Mouse (Mus musculus): ENCODE measurements at regions not wholly inside any gene's neighbourhood (a gene's known extent, or its start where the extent isn't known, plus 50 kb on each side); places are given as distances from the start of the nearest gene placed in this dataset.
A peak's percentile ranks its signal among the peaks of the same experiment; 100 is the strongest.

- TF ChIP-seq E2F4 (IDR thresholded peaks at IDR 0.05; ENCODE audit: borderline replicate concordance, low read depth, low read length) = no peak
- TF ChIP-seq CTCF (IDR thresholded peaks at IDR 0.05 in 2 of 3, conservative IDR thresholded peaks at IDR 0.05 in 1 of 3; ENCODE audit: control insufficient read depth in 1 of 3, insufficient read depth in 1 of 3, low read depth in 2 of 3, low read length in 3 of 3, poor library complexity in 1 of 3, severe bottlenecking in 1 of 3) = peak in 1 of 3 experiments; percentile 8; a peak in 1 of 6 replicates
- 0 out of 2 replicates have a peak, but pooled peaks have one; percentile 9 for TF ChIP-seq SMC3 (IDR thresholded peaks at IDR 0.05; ENCODE audit: low read depth, low read length)
- TF ChIP-seq JUND (IDR thresholded peaks at IDR 0.05; ENCODE audit: low read depth, low read length) = no peak
- TF ChIP-seq TAL1 (IDR thresholded peaks at IDR 0.05; ENCODE audit: low read length) = no peak
- TF ChIP-seq MXI1 (IDR thresholded peaks at IDR 0.05; ENCODE audit: low read depth, low read length) = no peak
- no peak for TF ChIP-seq HCFC1 (IDR thresholded peaks at IDR 0.05; ENCODE audit: low read depth, low read length)
- TF ChIP-seq POLR2A (IDR thresholded peaks at IDR 0.05; ENCODE audit: control insufficient read depth in 1 of 2, insufficient read depth in 1 of 2, low read depth in 1 of 2, low read length in 2 of 2, poor library complexity in 1 of 2) = no peak
- Histone ChIP-seq H3K79me2 (ENCODE audit: control insufficient read depth, insufficient read depth, low read length, poor library complexity) (no peaks in the 10 kb centered on the region), H3K4me3 (ENCODE audit: control insufficient read depth in 1 of 2, insufficient read depth in 1 of 2, low read depth in 2 of 2, low read length in 2 of 2) (peak overlapping the region; percentile 29 to 36), H3K4me1 (ENCODE audit: control insufficient read depth in 1 of 2, insufficient read depth in 2 of 2, low read length in 2 of 2) (peaks cover 1 to 3% of the 10 kb centered on the region in 2 experiments; a peak in 3 of 4 replicates), H3K9ac (ENCODE audit: control insufficient read depth, low read depth, low read length, poor library complexity, severe bottlenecking) (peak overlapping the region; percentile 25; the same call in 1 of the 2 replicates), H3K9me3 (replicated peaks; ENCODE audit: insufficient read depth, low read length) (no peaks in the 10 kb centered on the region), H3K36me3 (ENCODE audit: control insufficient read depth in 1 of 2, insufficient read depth in 2 of 2, low read length in 2 of 2) (peaks cover 0 to 10% of the 10 kb centered on the region in 2 experiments; a peak in 2 of 4 replicates), H3K27ac (ENCODE audit: control insufficient read depth, low read depth, low read length) (no peak overlapping the region), H3K27me3 (ENCODE audit: control insufficient read depth in 1 of 2, insufficient read depth in 2 of 2, low read length in 2 of 2) (no peaks in the 10 kb centered on the region)
- DNase-seq (ENCODE audit: low read depth, low spot score) = peak; percentile 39
Measured at GRCm38 (mm10) chr2:79086857-79087578, 168.2 kb upstream of the Itga4 start.

GRCm38 (mm10) chr2:79087600-79088205, 167.5 kb upstream of the Itga4 start:
- TF ChIP-seq CHD2 (IDR thresholded peaks at IDR 0.05; ENCODE audit: low read length) (no peak), MXI1 (IDR thresholded peaks at IDR 0.05; ENCODE audit: low read depth, low read length) (no peak), NRF1 (IDR thresholded peaks at IDR 0.05; ENCODE audit: insufficient read depth, low read depth, low read length, poor library complexity, severe bottlenecking) (no peak), E2F4 (IDR thresholded peaks at IDR 0.05; ENCODE audit: borderline replicate concordance, low read depth, low read length) (no peak), ZKSCAN1 (IDR thresholded peaks at IDR 0.05; ENCODE audit: low read depth, low read length) (no peak), RCOR1 (IDR thresholded peaks at IDR 0.05; ENCODE audit: low read depth, low read length) (no peak), NELFE (IDR thresholded peaks at IDR 0.05; ENCODE audit: low read depth, low read length) (no peak), SMC3 (IDR thresholded peaks at IDR 0.05; ENCODE audit: low read depth, low read length) (no peak), MEF2A (IDR thresholded peaks at IDR 0.05; ENCODE audit: extremely low read depth, insufficient replicate concordance, low read depth, low read length, poor library complexity, severe bottlenecking) (no peak), POLR2AphosphoS2 (IDR thresholded peaks at IDR 0.05; ENCODE audit: low read length) (no peak), CTCF (IDR thresholded peaks at IDR 0.05 in 2 of 3, conservative IDR thresholded peaks at IDR 0.05 in 1 of 3; ENCODE audit: control insufficient read depth in 1 of 3, insufficient read depth in 1 of 3, low read depth in 2 of 3, low read length in 3 of 3, poor library complexity in 1 of 3, severe bottlenecking in 1 of 3) (no peak), ZC3H11A (IDR thresholded peaks at IDR 0.05; ENCODE audit: low read depth, low read length) (no peak), RAD21 (IDR thresholded peaks at IDR 0.05; ENCODE audit: low read depth, low read length) (no peak)
- Histone ChIP-seq H3K4me3 (ENCODE audit: control insufficient read depth in 1 of 2, insufficient read depth in 1 of 2, low read depth in 2 of 2, low read length in 2 of 2) (peak overlapping the region; percentile 29 to 36), H3K36me3 (ENCODE audit: control insufficient read depth in 1 of 2, insufficient read depth in 2 of 2, low read length in 2 of 2) (peaks cover 0 to 5% of the 10 kb centered on the region in 2 experiments; a peak in 2 of 4 replicates), H3K9ac (ENCODE audit: control insufficient read depth, low read depth, low read length, poor library complexity, severe bottlenecking) (0 out of 2 replicates have a peak overlapping the region, but pooled peaks have one; percentile 25), H3K9me3 (replicated peaks; ENCODE audit: insufficient read depth, low read length) (no peaks in the 10 kb centered on the region), H3K27ac (ENCODE audit: control insufficient read depth, low read depth, low read length) (no peak overlapping the region), H3K79me2 (ENCODE audit: control insufficient read depth, insufficient read depth, low read length, poor library complexity) (no peaks in the 10 kb centered on the region), H3K27me3 (ENCODE audit: control insufficient read depth in 1 of 2, insufficient read depth in 2 of 2, low read length in 2 of 2) (no peaks in the 10 kb centered on the region), H3K4me1 (ENCODE audit: control insufficient read depth in 1 of 2, insufficient read depth in 2 of 2, low read length in 2 of 2) (peaks cover 0 to 1% of the 10 kb centered on the region in 2 experiments; a peak in 1 of 4 replicates)
- no peak for DNase-seq (ENCODE audit: low read depth, low spot score)

Data from MEL (cell line).